Mouse (Mus musculus) adrenal gland, postnatal 25 days (tissue): Measurements from ENCODE around the gene Epo. TPM values are rescaled to one million over a fixed set of nuclear protein-coding genes. Genes with fewer than 3 reads are reported as not detected.

Experiments used
- DNase-seq: peaks from one replicate; pipeline ENCODE4 v3.0.0; 2021; ENCODE audit warnings: mixed read lengths
- microRNA-seq, 2 experiments: library from miRNA; unstranded; fragments of <30 nt; microRNA quantifications; one replicate each; pipeline ENCODE4 v1.2.0; 2021
- total RNA-seq: library from RNA; stranded (reverse); gene quantifications from 2 replicates; pipeline ENCODE4 v1.2.3, GENCODE M21; 2021

Gene Epo
- total RNA-seq, 1 experiment from 2014 or later = not detected

GRCm38 (mm10) chr5:137476964-137477363 is 56.1 kb downstream of the Epo start, which contains the start of gene Zan:
TSS of gene Zan (minus strand) at chr5:137477064.
- no peak for DNase-seq

- DNase-seq = no peak
Measured at GRCm38 (mm10) chr5:137474351-137474750, 58.7 kb downstream of the Epo start.

GRCm38 (mm10) chr5:137472252-137472904 is 60.7 kb downstream of the Epo start:
- DNase-seq = no peak

GRCm38 (mm10) chr5:137466946-137467345 is 66.1 kb downstream of the Epo start:
- no peak for DNase-seq

- no peak for DNase-seq
Measured at GRCm38 (mm10) chr5:137465049-137465448, 68.0 kb downstream of the Epo start.

GRCm38 (mm10) chr5:137455866-137456591 is 77.0 kb downstream of the Epo start:
- DNase-seq = no peak

GRCm38 (mm10) chr5:137455206-137455605 is 77.8 kb downstream of the Epo start:
- DNase-seq = no peak

- DNase-seq = no peak
Measured at GRCm38 (mm10) chr5:137445536-137445935, 87.5 kb downstream of the Epo start.

- DNase-seq = peak; percentile 41
Measured at GRCm38 (mm10) chr5:137440216-137440855, 92.7 kb downstream of the Epo start.

GRCm38 (mm10) chr5:137433889-137434288 is 99.2 kb downstream of the Epo start:
- no peak for DNase-seq

Small RNAs within 50 kb of the gene (microRNA-seq; reads per million reads assigned to microRNA genes)
- 0.34 to 1.8 reads per million in 2 experiments for gene Mir6418

Other genes starting within 250 kb of the Epo start
- gene Ache, start 245.7 kb downstream of the Epo start, total RNA-seq = 6.7 and 10.9 TPM in 2 replicates
- 9.6 and 12.1 TPM in 2 replicates for gene Ufsp1, start 238.6 kb downstream of the Epo start, total RNA-seq
- 164 and 195 TPM in 2 replicates for gene Srrt, start 225.6 kb downstream of the Epo start, total RNA-seq
- gene Trip6, start 218.8 kb downstream of the Epo start, total RNA-seq = 32.3 and 40.8 TPM in 2 replicates
- gene Slc12a9, start 199.6 kb downstream of the Epo start, total RNA-seq = 9.2 and 17.7 TPM in 2 replicates
- 54.6 and 70.5 TPM in 2 replicates for gene Ephb4, start 183.1 kb downstream of the Epo start, total RNA-seq
- gene Zan, start 56.2 kb downstream of the Epo start, total RNA-seq = not detected in 2 replicates
- gene Pop7, start 30.7 kb downstream of the Epo start, total RNA-seq = 29.9 and 31.7 TPM in 2 replicates
- 34.7 and 52.3 TPM in 2 replicates for gene Gigyf1, start 14.7 kb downstream of the Epo start, total RNA-seq
- gene Gnb2, start 268 bp upstream of the Epo start, total RNA-seq = 580 and 681 TPM in 2 replicates
- gene Actl6b, start 20.3 kb upstream of the Epo start, total RNA-seq = 2.7 and 6.4 TPM in 2 replicates
- gene Tfr2, start 36.6 kb upstream of the Epo start, total RNA-seq = 0.85 and 2.9 TPM in 2 replicates
- 54.1 and 59.1 TPM in 2 replicates for gene Mospd3, start 67.8 kb upstream of the Epo start, total RNA-seq
- 931 and 937 TPM in 2 replicates for gene Pcolce, start 80.5 kb upstream of the Epo start, total RNA-seq
- 1.0 and 2.2 TPM in 2 replicates for gene Fbxo24, start 95.8 kb upstream of the Epo start, total RNA-seq
- gene Lrch4, start 95.9 kb upstream of the Epo start, total RNA-seq = 19.3 and 35.7 TPM in 2 replicates
- 13.4 and 18.2 TPM in 2 replicates for gene Gm20605, start 95.9 kb upstream of the Epo start, total RNA-seq
- gene Sap25, start 108.1 kb upstream of the Epo start, total RNA-seq = 10.0 and 14.0 TPM in 2 replicates
- gene Irs3, start 112.5 kb upstream of the Epo start, total RNA-seq = 4.9 and 5.7 TPM in 2 replicates
- 32.1 and 43.7 TPM in 2 replicates for gene Agfg2, start 151.5 kb upstream of the Epo start, total RNA-seq
- 3.0 and 5.6 TPM in 2 replicates for gene Nyap1, start 208.4 kb upstream of the Epo start, total RNA-seq
- 86.0 and 104 TPM in 2 replicates for gene Tsc22d4, start 212.5 kb upstream of the Epo start, total RNA-seq
- gene Ppp1r35, start 245.6 kb upstream of the Epo start, total RNA-seq = 30.9 and 34.0 TPM in 2 replicates